Mouse (Mus musculus) cerebellum, postnatal 10 days (tissue): ENCODE results near the gene Prune1.

ENCODE experiments used
- DNase-seq, 2 experiments: peaks; one replicate each; pipeline ENCODE4 v3.0.0; 2021; ENCODE audit warnings: mixed read lengths in 2 of 2

Prune1 gene

GRCm38 (mm10) chr3:95210585-95210984, 71.3 kb downstream of the Prune1 start:
- DNase-seq: no peak

GRCm38 (mm10) chr3:95208286-95208685, 73.6 kb downstream of the Prune1 start:
- no peak for DNase-seq

GRCm38 (mm10) chr3:95203880-95204279, 78.0 kb downstream of the Prune1 start:
- no peak for DNase-seq
